Mouse (Mus musculus) CH12F3 (cell line): ENCODE measurements around the gene Kmt5c.

Experiments used
- in situ Hi-C: fragments of 300-500 bp; cut with MboI; formaldehyde crosslinking; loops from 2 replicates; pipeline ENCODE4 v1.14.3; 2020; ENCODE audit warnings: low sequenced_read_pairs

Gene Kmt5c

DNA sequence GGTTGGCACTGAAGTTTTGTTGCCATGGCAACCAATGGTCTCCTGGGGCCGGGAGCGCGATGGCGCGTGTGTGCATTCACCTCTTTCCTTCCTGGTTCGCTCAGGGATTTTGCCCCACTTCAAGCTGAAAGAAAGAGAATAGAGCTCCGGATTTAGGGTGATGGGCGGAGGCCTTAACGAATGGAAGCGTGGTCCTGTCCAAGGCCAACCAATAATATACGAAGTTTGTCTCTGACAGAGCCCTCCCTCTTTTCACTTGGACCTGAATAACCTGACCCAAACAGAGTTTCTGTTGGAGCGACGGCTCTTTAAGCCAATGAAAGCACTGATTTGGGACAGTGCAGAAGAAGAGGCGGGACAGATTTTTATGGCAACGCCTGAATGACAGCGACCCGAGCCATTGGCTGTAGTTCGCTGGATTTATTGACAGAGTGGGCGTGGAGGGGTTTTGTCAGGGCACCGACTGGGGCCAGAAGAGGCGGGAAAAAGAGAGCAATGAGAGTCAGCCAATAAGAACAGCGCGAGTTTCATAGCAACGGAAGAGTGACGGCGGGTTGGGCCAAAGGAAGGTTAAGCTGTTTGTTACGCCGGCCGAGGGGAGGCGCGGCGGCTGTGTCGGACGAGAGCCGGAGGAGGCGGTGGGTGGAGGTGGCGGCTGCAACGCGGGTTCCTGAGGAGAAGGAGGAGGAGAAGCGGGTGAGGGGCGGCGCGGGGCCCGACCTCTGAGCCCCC lies at the start of gene Kmt5c:
Gene Kmt5c, plus strand, starts transcription at position 572 of the 732 bp plus-strand sequence.
- in situ Hi-C loops: no loop called here

DNA sequence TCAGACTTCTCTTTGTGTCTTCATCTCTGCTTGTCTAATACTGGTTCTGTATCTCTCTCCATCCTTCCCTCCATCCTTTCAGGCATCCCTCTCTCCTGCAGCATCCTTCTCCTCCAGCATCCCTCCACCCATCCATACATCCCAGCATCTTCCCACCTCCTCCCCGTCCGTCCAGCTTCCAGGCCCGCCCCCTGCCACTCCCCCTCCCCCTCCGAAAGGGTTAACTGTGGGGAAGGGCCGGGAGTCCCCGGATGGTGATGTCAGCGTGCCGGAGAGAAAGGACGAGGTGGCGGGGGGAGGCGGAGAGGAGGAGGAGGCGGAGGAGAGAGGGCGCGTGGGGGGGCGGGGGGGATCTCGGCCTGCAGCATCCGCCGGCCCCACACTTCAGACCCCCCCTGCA lies 49.5 kb upstream of the Kmt5c start, which contains the start of gene Brsk1:
Gene Brsk1, plus strand, starts transcription at position 218 of the 400 bp plus-strand sequence.
- in situ Hi-C loops: no loop called here

DNA sequence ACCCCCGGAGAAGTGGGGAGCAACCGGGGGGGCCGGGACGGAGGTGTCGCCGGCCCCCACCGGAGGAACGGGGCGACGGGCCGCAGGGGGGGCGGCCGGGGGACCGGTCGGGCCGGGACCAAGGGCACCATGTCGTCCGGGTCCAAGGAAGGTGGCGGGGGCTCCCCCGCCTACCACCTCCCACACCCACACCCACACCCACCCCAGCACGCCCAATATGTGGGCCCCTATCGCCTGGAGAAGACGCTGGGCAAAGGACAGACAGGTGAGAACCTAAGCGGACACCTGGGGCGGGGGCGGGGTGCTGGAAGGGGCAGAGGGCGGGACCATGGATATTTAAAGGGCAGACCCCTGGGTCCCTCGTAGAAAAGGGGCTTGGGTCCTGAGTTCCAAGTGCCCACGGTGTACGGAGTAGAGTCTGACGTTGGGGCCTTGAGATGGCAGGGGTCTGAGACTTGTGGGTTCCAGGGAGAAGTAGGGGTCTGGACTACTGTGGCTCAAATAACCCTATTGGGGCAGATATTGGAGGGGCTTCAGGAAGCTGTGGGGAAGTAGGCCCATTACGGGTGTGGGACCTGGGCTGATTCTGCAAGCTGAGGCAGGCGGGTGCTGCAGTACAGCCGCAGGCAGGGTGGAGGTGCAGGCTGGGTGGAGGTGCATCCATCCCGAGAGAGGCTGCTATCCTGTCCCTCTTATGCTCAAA lies 48.8 kb upstream of the Kmt5c start:
- in situ Hi-C loops: no loop called here

DNA sequence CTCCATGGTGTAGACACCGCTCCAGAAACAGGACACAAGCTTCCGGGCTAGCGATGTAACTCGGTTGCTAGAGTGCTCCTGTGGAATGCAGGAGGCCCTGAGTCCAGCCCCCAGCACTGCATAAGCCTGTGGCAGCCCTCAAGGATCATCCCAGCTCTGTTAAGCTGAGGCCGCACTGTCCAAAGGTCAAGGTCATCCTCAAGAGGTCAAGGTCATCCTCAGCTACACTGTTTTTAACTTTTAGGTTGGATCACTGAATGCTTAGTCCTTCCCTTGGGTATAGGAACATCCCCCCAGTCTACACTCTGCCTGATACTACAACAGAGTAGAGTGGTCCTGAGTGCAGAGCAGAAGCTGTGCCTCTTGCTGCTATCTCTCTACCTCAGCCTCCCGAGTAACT lies 46.9 kb upstream of the Kmt5c start:
- in situ Hi-C loops: no loop called here

DNA sequence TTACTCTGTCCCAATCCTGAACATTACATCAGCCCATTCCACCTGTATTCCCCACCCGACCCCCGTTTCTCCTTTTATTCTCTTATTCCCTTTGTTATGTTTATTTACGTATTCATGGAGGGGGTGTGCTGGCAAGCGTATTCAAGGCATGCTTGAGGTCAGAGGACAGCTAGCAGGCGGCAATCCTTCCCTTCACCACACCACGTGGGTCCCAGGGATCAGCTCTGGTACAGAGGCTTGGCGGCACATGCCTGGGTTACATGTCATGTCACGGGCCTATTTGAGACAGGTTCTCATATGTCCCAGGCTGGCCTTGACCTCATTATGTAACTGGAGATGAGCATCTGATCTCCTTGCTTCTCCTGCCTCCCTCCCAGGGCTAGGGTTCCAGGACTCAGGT lies 37.6 kb upstream of the Kmt5c start:
- in situ Hi-C loops: no loop called here

DNA sequence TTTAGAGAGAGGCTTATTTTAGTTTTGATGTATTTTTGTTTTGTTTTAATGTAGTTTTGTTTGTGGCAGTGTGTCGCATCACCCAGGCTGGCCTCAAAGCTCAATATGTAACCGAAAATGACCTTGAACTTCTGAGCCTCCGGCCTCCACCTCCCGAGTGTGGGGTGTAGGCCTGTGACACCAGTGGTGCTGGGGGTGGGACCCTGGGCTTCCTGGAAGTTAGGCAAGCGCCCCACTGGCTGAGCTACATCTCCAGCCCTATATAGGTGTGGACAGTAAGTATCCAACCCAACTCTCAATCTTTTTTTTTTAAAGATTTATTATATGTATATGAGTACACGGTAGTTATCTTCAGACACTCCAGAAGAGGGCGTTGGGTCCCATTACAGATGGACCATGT lies 36.7 kb upstream of the Kmt5c start:
- in situ Hi-C loops: no loop called here

DNA sequence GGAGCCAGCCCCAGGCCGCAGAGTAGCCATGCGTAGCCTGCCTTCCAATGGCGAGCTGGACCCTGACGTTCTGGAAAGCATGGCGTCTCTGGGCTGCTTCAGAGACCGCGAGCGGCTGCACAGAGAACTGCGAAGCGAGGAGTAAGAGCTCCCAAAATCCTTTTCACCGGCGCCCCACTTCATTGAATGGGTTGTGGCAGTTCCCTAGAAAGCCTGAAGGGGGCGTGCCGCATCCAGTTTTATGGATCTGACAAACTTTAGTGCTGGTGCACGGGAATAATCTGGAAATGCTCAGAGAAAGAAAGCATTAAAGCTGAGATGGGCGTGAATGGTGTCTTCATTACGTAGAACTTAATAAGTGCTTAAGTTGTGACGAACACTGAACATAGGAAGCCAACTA lies 34.8 kb upstream of the Kmt5c start:
- in situ Hi-C loops: no loop called here

DNA sequence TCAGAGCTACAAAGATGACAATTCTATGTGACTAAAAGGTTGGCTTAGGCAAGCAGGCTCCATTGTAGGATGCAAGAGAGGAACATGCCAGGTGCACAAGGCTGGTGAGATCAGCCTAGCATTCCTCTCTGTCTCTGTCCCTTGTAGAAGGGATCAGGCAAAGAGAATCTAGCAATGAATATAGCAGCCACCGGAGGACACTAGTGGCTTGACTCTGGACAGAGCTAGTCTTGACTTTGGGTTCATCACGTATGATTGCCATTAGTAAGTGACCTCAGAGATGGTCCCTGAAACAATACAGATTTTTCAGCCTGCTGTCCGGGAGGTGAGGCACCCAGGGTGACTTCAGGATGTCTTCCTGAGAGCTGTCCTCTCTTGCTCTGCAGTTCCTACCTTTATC lies 27.3 kb upstream of the Kmt5c start:
- in situ Hi-C loops: no loop called here

GRCm38 (mm10) chr7:4716955-4717354 lies 23.0 kb upstream of the Kmt5c start:
- in situ Hi-C loops: no loop called here

GRCm38 (mm10) chr7:4719276-4719675 lies 20.6 kb upstream of the Kmt5c start:
- in situ Hi-C loops: no loop called here

DNA sequence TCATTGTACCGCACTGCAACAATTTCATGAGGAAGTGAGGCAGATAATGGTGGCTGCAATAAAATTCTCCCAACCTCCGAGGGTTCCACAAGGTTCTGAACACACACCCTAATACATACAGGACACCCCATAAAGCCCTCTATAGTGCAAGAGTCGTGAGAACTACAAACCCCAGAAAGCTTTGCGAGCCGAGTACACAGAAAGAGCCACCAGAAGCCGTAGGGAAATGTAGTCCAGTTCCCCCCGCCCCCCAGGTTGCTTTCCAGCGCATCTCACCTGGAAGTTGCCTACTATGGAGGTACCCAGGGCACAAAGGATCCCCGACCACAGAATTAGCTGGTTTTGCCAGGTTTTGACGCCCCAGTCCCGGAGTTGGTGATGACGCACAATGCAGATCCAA lies 16.4 kb upstream of the Kmt5c start:
- in situ Hi-C loops: no loop called here

GRCm38 (mm10) chr7:4724359-4724758 lies 15.6 kb upstream of the Kmt5c start:
- in situ Hi-C loops: no loop called here

GRCm38 (mm10) chr7:4725169-4725568 lies 14.7 kb upstream of the Kmt5c start, which contains the start of gene Tmem150b:
Gene Tmem150b, minus strand, starts transcription at chr7:4725249.
- in situ Hi-C loops: no loop called here

DNA sequence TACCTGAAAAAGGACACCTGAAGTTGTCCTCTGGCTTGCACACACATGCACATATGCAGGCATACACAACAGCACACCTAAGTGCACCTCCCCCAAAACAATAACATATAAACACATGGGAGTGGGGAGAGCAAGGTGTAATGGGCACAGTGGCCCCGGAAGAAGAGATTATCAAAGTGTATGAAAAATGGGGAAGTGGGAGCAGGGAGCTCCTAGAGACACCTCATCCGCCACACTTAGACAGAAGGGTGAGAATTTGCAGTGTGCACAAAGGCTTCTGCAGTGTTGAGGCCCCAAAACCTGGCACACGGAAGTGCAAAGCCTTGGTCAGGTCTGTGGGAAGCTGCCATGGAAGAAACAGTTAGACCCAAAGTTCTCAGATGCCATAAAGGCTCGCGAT lies 8.8 kb upstream of the Kmt5c start:
- in situ Hi-C loops: no loop called here

DNA sequence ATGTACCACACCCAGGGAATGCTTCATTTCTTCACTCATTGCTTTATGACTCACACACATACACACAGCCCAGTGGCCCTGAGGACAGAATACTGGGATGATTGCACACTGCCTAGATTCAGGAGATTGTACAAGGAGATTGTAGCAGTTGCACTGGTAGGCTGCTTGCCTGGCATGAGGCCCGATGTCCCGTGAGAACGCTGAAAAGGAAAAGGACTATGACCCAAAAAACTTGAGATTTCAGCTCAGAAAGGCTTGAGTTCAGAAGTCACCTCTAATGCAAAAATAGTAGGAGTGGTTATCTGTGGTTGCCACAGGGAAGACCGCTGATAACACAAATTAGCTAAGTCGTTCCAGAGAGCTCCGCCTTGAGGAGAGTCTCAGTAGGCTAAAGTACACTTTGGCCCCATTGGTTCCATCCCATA lies 6.9 kb upstream of the Kmt5c start:
- in situ Hi-C loops: no loop called here

DNA sequence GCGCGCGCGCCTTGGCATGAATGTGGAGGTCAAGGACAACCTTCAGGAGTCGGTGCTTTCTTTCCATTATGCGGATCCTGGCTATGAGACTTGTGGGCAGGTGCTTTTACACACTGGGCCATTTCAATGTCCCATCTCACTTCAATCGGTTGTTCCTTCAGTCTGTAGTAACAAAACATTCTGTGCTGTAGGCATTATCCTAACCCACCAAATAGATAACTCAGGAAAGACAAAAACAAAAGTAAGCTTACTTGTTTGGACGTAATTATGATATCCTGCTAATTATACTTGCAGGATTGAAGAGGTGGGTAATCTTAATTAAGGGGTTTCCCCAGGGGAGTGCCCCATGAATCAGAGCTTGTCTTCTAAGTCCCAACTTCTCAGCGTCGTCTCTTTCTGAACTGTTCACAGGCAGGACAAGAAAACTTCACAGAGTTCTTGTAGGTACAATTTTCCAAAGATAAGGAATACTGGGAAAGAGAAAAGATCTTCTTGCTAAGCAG lies 823 bp upstream of the Kmt5c start:
- in situ Hi-C loops: no loop called here

DNA sequence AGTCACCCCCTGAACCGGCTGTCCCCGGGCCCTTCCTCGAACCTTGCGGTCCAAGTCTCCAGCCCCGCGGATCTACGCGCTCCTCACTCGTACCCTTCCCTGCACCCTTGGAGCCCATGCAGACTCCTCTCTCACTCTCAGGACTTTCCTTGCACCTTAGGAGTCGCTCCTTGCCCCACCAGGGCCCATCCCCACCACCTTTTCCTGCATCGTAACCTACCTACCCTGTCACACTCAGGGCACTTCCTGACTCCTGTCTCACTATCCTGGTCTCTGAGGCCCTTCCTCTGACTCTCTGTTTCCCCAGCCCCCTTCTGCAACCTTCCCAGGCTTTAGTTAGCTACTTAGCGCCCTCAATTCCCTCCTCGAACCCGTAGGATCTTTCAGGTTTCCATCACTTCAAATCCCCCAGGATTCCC lies 403 bp downstream of the Kmt5c start:
- in situ Hi-C loops: no loop called here

DNA sequence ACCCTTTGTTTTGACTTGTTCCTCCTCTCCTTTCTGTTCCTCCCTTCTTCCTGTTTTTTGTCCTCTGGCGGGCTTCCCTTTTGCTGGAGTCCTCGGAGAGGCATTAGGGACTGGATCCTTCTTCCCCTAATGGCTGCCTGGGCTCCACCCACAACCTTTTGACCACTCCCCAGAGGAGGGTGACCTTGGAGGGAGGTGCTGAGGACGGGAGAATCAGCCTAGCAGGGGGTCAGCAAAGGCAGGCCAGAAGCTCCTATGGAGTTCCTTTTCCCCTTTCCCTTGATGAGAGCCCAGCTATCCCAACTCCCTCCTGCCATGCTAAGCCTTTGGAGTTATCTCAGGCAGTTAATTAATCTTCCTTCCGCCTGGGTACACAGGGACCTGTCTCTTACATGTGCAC lies 1.2 kb downstream of the Kmt5c start:
- in situ Hi-C loops: no loop called here

GRCm38 (mm10) chr7:4741672-4742481 lies 2.0 kb downstream of the Kmt5c start:
- in situ Hi-C loops: no loop called here

DNA sequence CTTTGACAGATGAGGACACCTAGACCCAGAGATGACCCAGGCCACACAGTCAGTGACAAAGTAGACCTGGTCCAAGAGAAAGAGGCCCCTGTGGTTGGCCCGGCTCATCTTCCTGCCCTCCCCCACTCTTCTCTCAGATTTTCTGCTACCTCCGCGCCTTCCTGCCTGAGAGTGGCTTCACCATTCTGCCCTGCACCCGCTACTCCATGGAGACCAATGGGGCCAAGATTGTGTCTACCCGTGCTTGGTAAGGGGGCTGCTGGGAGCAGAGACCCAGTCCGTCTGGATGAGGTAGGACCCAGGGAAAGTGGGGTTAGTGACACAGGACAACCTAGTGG lies 2.5 kb downstream of the Kmt5c start:
- in situ Hi-C loops: no loop called here

GRCm38 (mm10) chr7:4743354-4743753 lies 3.4 kb downstream of the Kmt5c start:
- in situ Hi-C loops: no loop called here
